Mouse (Mus musculus) retina, embryonic 14.5 days (tissue): ENCODE data around the gene Ssbp1.

Experiments
- DNase-seq: peaks from one replicate; pipeline ENCODE4 v3.0.0-alpha.2; 2015; ENCODE audit warnings: low spot score

The Ssbp1 gene

DNA sequence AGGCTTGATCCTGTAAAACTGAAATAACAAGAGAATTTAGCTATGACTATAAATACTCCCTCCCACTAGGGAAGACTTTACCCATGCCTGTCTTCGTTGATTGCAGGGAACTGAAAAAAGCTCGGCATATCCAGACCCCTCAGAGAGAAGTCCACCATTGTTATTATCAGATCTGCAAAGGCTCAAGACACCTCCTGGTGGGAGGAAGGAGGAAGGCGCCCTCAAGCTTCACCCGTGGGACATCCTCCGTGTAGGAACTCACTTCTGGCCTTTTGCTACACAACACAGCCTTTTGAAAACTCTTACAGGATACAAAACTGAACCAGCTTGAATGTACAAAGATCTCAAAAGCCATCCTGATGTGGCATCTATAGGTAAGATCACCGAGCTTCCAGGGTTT is 5.4 kb upstream of the Ssbp1 start:
- DNase-seq: peak; percentile 27

DNA sequence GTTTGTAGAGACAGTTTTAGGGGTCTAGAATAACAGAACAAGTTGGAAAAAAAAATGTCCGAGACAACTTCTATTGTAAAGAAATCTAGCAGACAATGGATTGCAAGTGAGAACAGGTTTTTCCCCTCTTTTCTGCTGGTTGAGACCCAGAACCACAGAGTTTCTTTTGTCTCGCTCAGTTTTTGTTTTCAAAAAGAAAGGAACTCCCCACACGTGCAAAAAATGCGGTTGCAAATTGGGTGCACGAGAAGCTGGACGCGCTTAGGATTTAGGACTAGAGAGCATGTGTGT is 513 bp downstream of the Ssbp1 start:
- DNase-seq: no peak

- DNase-seq: no peak
These were observed 5.0 kb downstream of the Ssbp1 start for GRCm38 (mm10) chr6:40476132-40476531.

DNA sequence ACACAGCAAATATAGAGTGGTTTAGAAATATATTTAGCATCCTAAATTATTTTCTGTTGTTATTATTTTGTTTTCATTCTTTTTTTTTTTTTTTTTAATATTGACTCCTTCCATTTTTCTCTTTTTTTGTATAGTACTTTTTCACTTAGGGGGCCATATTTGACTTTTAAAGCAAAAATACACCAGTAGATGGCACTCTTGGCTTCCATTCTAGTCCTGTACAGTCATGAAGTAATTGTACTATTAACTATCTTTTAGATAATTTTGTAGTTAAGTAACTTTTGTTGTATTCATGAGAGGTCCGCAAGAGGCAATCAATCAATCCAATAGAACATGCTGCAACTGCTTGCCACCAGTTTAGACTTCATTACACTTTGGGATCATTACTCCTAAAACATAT is 8.6 kb downstream of the Ssbp1 start:
- peak; percentile 43 for DNase-seq

DNA sequence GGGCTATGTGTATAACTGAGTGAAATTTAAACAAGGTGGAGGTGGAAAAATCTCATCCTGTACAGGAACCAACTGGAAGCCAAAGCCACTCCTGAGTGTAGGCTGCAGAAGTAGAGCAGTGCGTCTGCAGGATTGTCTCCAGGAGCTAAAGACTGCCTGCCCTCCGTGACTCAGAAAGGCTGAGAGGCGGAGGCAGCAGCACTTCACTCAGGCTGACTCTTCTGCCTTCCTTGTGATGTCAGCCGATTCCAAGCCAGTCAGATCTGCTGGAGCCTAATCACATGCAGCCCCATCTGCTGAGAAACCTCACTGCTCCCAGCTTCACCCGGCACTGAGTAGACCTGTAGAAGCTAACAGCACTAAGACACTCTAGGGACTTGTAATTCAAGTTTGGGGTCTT is 11.2 kb downstream of the Ssbp1 start:
- DNase-seq: no peak

DNA sequence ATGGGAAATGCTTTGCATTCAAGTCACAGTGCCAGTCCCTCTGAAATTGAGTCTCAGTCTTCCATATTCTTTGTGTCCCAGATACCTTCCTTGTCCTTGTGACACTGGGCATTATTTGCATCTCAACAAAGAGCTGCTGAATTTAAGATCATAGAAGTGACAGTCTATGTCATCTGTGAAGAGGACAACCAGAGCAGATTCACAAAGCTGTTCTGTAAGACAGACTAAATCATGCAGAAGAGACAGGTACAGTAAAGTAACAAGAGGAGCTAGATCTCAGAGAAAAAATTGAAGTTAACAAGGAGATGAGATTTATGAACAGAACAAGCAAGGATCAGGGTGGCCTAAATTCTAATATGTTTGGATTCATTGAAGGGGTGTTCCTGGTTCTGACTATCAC is 19.8 kb downstream of the Ssbp1 start, which contains the start of gene Tas2r137:
Tas2r137 (plus strand) TSS at position 301 of the 400 bp plus-strand sequence.
- DNase-seq: no peak

DNA sequence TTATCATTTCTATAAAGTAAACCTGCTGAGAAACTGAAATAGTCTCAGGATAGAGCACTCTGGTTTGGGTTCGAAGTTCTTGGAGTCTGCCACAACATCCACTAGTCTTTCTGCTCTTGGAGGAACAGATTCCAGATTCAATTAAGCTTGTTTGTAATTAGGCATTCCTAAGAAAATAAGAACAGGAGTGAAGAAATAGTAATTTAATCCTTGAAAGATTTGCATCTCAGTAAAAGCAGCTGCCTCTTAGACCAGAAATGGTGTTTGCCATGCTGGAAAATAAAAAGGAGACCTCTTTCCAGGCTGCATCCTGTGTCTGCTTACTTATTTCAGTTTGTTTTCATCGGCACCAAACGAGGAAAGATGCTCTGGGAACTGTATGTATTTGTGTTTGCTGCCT is 22.1 kb downstream of the Ssbp1 start, which contains the start of gene Tas2r108:
Tas2r108 (plus strand) TSS at position 301 of the 400 bp plus-strand sequence.
- DNase-seq: no peak

DNA sequence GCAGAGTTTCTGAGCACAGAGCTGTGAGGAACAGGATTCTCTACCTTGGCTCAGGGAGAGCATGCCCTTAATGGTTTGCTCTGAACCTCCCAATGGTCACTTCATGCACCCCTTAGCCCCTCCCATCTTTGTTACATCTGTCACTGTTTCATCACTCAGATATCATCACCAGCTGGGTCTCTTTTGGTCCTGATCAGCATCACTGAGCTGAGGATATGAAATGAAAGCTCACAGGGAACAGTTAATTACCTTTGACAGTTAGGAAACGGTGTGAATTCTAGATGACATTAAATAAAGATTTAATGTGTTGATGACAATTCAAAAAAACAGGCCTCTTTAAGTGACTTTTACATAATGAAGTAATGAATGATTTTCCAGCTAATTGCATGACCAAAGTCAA is 48.3 kb downstream of the Ssbp1 start, which contains the start of gene Prss37:
Prss37 (minus strand) TSS at position 101 of the 400 bp plus-strand sequence.
- DNase-seq: no peak
